Mouse (Mus musculus): ENCODE data around the gene Hdlbp.
"Not testable (repeated sequence)": the region's sequence is repeated elsewhere in the genome, so short reads cannot be mapped to it uniquely, and the experiment has no call there.

The Hdlbp gene

GRCm38 (mm10) chr1:93478586-93479475 lies at the start of gene Hdlbp:
Gene Hdlbp (minus strand): TSS chr1:93478815.
- DNase-seq (ENCODE audit: low spot score in 2 of 2), result peak; percentile 99

- no peak for DNase-seq (ENCODE audit: low spot score in 2 of 2)
Measured at GRCm38 (mm10) chr1:93522325-93522724, 43.7 kb upstream of the Hdlbp start.

- DNase-seq (ENCODE audit: low spot score in 2 of 2), result no peak
Measured at GRCm38 (mm10) chr1:93521491-93521890, 42.9 kb upstream of the Hdlbp start.

GRCm38 (mm10) chr1:93513221-93513620 lies 34.6 kb upstream of the Hdlbp start:
- no peak for DNase-seq (ENCODE audit: low spot score in 2 of 2)

GRCm38 (mm10) chr1:93512351-93512690 lies 33.7 kb upstream of the Hdlbp start:
- no peak for DNase-seq (ENCODE audit: low spot score in 2 of 2)

GRCm38 (mm10) chr1:93511585-93512350 lies 33.2 kb upstream of the Hdlbp start, which contains the start of gene Farp2:
Gene Farp2 (plus strand): TSS chr1:93512079.
- peak; percentile 94 to 96 for DNase-seq (ENCODE audit: low spot score in 2 of 2)

- peak in 1 of 2 experiments; percentile 25 for DNase-seq (ENCODE audit: low spot score in 2 of 2)
Measured at GRCm38 (mm10) chr1:93508576-93508975, 30.0 kb upstream of the Hdlbp start.

GRCm38 (mm10) chr1:93506944-93507676 lies 28.5 kb upstream of the Hdlbp start:
- peak; percentile 28 to 33 for DNase-seq (ENCODE audit: low spot score in 2 of 2)

- no peak for DNase-seq (ENCODE audit: low spot score in 2 of 2)
Measured at GRCm38 (mm10) chr1:93495312-93495711, 16.7 kb upstream of the Hdlbp start.

GRCm38 (mm10) chr1:93486302-93486701 lies 7.7 kb upstream of the Hdlbp start:
- DNase-seq (ENCODE audit: low spot score in 2 of 2), result not testable (repeated sequence)

GRCm38 (mm10) chr1:93479476-93480083 lies 965 bp upstream of the Hdlbp start:
- DNase-seq (ENCODE audit: low spot score in 2 of 2), result peak; percentile 38 to 60

GRCm38 (mm10) chr1:93477758-93478585 lies 643 bp downstream of the Hdlbp start:
- DNase-seq (ENCODE audit: low spot score in 2 of 2), result peak; percentile 99

GRCm38 (mm10) chr1:93475694-93476093 lies 2.9 kb downstream of the Hdlbp start:
- DNase-seq (ENCODE audit: low spot score in 2 of 2), result no peak

- DNase-seq (ENCODE audit: low spot score in 2 of 2), result no peak
Measured at GRCm38 (mm10) chr1:93468626-93469025, 10.0 kb downstream of the Hdlbp start.

GRCm38 (mm10) chr1:93465746-93466145 lies 12.9 kb downstream of the Hdlbp start:
- no peak for DNase-seq (ENCODE audit: low spot score in 2 of 2)

- DNase-seq (ENCODE audit: low spot score in 2 of 2), result no peak
Measured at GRCm38 (mm10) chr1:93465066-93465465, 13.5 kb downstream of the Hdlbp start.

- DNase-seq (ENCODE audit: low spot score in 2 of 2), result no peak
Measured at GRCm38 (mm10) chr1:93459101-93459500, 19.5 kb downstream of the Hdlbp start.

- DNase-seq (ENCODE audit: low spot score in 2 of 2), result no peak
Measured at GRCm38 (mm10) chr1:93458357-93458756, 20.3 kb downstream of the Hdlbp start.

GRCm38 (mm10) chr1:93453721-93454255 lies 24.8 kb downstream of the Hdlbp start:
- DNase-seq (ENCODE audit: low spot score in 2 of 2), result no peak

- not testable (repeated sequence) for DNase-seq (ENCODE audit: low spot score in 2 of 2)
Measured at GRCm38 (mm10) chr1:93450118-93450517, 28.5 kb downstream of the Hdlbp start.

GRCm38 (mm10) chr1:93445822-93446162 lies 32.8 kb downstream of the Hdlbp start:
- DNase-seq (ENCODE audit: low spot score in 2 of 2), result no peak
